Mouse (Mus musculus): ENCODE measurements around the gene Tsnax. TPM values are rescaled to one million over a fixed set of nuclear protein-coding genes. Genes with fewer than 3 reads are reported as not detected.
A peak's percentile ranks its signal among the peaks of the same experiment; 100 is the strongest.

Gene Tsnax
- polyA plus RNA-seq, 1 experiment from 2014 or later = 129 TPM

- DNase-seq (ENCODE audit: low spot score) = peak; percentile 62
Measured at GRCm38 (mm10) chr8:125080388-125081344, 67.9 kb downstream of the Tsnax start.

GRCm38 (mm10) chr8:125083746-125084145 is 70.9 kb downstream of the Tsnax start:
- peak; percentile 17 for DNase-seq (ENCODE audit: low spot score)

Small RNA genes within 50 kb of the gene (microRNA-seq; reads per million reads assigned to microRNA genes)
- not detected for gene Gm22197 (ENCODE audit: borderline number of aligned reads)

Other genes starting within 250 kb of the Tsnax start
- gene Trim67, start 219.9 kb upstream of the Tsnax start, polyA plus RNA-seq (2015; fragmentation: Nextera tagmentation; extraction: Ambion mirVana) = not detected in 2 replicates
- 78.2 and 78.9 TPM in 2 replicates for gene Gnpat, start 150.0 kb upstream of the Tsnax start, polyA plus RNA-seq (2015; fragmentation: Nextera tagmentation; extraction: Ambion mirVana)
- gene 2810004N23Rik, start 149.9 kb upstream of the Tsnax start, polyA plus RNA-seq (2015; fragmentation: Nextera tagmentation; extraction: Ambion mirVana) = 39.1 and 42.3 TPM in 2 replicates
- 7.0 and 9.2 TPM in 2 replicates for gene Exoc8, start 115.3 kb upstream of the Tsnax start, polyA plus RNA-seq (2015; fragmentation: Nextera tagmentation; extraction: Ambion mirVana)
- gene Sprtn, start 115.1 kb upstream of the Tsnax start, polyA plus RNA-seq (2015; fragmentation: Nextera tagmentation; extraction: Ambion mirVana) = 11.0 and 13.5 TPM in 2 replicates
- 13.0 and 15.3 TPM in 2 replicates for gene Egln1, start 63.7 kb upstream of the Tsnax start, polyA plus RNA-seq (2015; fragmentation: Nextera tagmentation; extraction: Ambion mirVana)
- gene Disc1, start 41.2 kb downstream of the Tsnax start, polyA plus RNA-seq (2015; fragmentation: Nextera tagmentation; extraction: Ambion mirVana) = 0.31 and 0.46 TPM in 2 replicates

Data from thymus, postnatal 0 days (tissue).